Mouse (Mus musculus) ES-CJ7 (cell line): ENCODE data around the gene Gm19668.
"Not testable (repeated sequence)": the region's sequence is repeated elsewhere in the genome, so short reads cannot be mapped to it uniquely, and the experiment has no call there.

Experiments
- DNase-seq: peaks from one replicate; pipeline ENCODE4 v3.0.0; 2011; ENCODE audit warnings: low read depth, low spot score

The Gm19668 gene

GRCm38 (mm10) chr10:77771225-77771624 lies 27.7 kb downstream of the Gm19668 start, which contains the start of gene Gm3238:
Gene Gm3238, minus strand, starts transcription at chr10:77771325.
- not testable (repeated sequence) for DNase-seq

- no peak for DNase-seq
Observed at GRCm38 (mm10) chr10:77769727-77770126, 29.2 kb downstream of the Gm19668 start.

GRCm38 (mm10) chr10:77759582-77759981 lies 39.4 kb downstream of the Gm19668 start, which contains the start of gene Gm3233:
Gene Gm3233, minus strand, starts transcription at chr10:77759682.
- not testable (repeated sequence) for DNase-seq

GRCm38 (mm10) chr10:77753448-77753847 lies 45.5 kb downstream of the Gm19668 start:
- peak; percentile 28 for DNase-seq

GRCm38 (mm10) chr10:77752312-77752711 lies 46.6 kb downstream of the Gm19668 start:
- not testable (repeated sequence) for DNase-seq

- not testable (repeated sequence) for DNase-seq
Observed at GRCm38 (mm10) chr10:77751254-77751653, 47.7 kb downstream of the Gm19668 start, which contains the start of gene Gm9736. Gene Gm9736, minus strand, starts transcription at chr10:77751354.

- DNase-seq: not testable (repeated sequence)
Observed at GRCm38 (mm10) chr10:77750686-77751085, 48.2 kb downstream of the Gm19668 start.
